Mouse (Mus musculus) bone marrow, adult 2 months (tissue): ENCODE measurements around the gene Ptpn4.

Experiments used
- CTCF ChIP-seq: fragments of 200-500 bp; IDR thresholded peaks from 2 replicates; pipeline ENCODE4 v1.5.1; 2011; ENCODE audit warnings: low read length, control low read depth; ENCODE audit not compliant: control insufficient read depth, insufficient read depth
- POLR2A ChIP-seq: fragments of 200-500 bp; IDR thresholded peaks from 2 replicates; pipeline ENCODE4 v1.6.1; 2011; ENCODE audit warnings: low read depth, mild to moderate bottlenecking, control low read depth, low read length, borderline replicate concordance; ENCODE audit not compliant: control insufficient read depth

- TF ChIP-seq CTCF: no peak
- no peak for TF ChIP-seq POLR2A
Observed at GRCm38 (mm10) chr1:119818704-119819103, 18.7 kb downstream of the Ptpn4 start.
